Mouse (Mus musculus): Measurements from ENCODE around the gene Map4k3. TPM values are rescaled to one million over a fixed set of nuclear protein-coding genes. Genes with fewer than 3 reads are reported as not detected.

Gene Map4k3
- total and polyA plus RNA-seq, 2 experiments from 2014 or later: 17.3 to 60.9 TPM

DNA sequence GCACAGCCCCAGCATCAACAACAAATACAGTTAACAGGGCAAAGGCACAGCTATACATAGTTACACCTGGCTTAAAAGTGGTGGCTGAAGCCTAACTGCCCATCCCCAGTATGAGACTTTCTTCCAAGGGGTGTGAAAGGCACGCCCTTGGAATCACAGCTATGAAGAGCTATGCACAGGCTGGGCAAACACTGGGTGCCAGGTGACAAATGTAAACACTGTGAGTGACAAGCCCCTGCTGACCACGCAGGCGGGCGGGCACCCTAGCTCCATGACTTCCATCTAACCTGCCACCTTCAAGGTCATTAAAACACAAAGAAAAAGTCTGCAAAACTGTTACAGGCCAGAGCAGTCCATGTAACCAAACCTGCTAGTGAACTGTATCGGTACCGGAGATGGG is 19.5 kb downstream of the Map4k3 start:
- 93% methylated on average over 6 of the region's 6 CpGs for WGBS
- Histone ChIP-seq H3K4me1 (ENCODE audit: insufficient read depth, low read length) (peaks cover 22% of the 10 kb centered on the region), H3K4me2 (ENCODE audit: low read depth, low read length, poor library complexity, severe bottlenecking) (no peak overlapping the region), H3K9ac (replicated peaks; ENCODE audit: low read length, poor library complexity, severe bottlenecking) (no peak overlapping the region), H3K36me3 (ENCODE audit: insufficient read depth, low read length) (no peaks in the 10 kb centered on the region), H3K27ac (ENCODE audit: low read depth, low read length) (no peak overlapping the region), H3K9me3 (ENCODE audit: low read length) (no peaks in the 10 kb centered on the region), H3K4me3 (ENCODE audit: low read depth, low read length) (no peak overlapping the region), H3K27me3 (ENCODE audit: insufficient read depth, low read length) (no peaks in the 10 kb centered on the region)
- ATAC-seq (ENCODE audit: low FRiP score) (no peak), DNase-seq (ENCODE audit: low spot score) (no peak)
- no peak for TF ChIP-seq CTCF (IDR thresholded peaks at IDR 0.05)

DNA sequence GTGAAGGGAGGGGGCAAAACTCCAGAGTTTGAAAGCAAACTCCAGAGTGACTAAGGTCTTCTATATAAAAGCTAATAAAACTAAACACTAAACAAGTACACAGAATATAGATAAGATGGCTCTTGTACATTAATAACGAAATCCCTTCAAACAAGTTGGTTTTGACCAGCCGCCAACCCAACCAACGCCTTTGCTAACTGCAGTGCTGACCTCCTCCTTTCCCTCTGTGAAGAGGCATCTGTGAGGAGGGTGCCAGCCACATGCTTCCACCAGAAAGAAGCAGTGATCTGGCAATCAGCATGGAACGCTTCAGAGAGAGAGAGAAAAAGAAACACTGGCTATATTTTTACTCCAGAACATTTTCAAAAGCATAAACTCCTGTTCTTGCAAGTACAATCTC is 21.1 kb downstream of the Map4k3 start:
- Histone ChIP-seq H3K4me2 (ENCODE audit: low read depth, low read length, poor library complexity, severe bottlenecking) (no peak overlapping the region), H3K9me3 (ENCODE audit: low read length) (no peaks in the 10 kb centered on the region), H3K27ac (ENCODE audit: low read depth, low read length) (no peak overlapping the region), H3K9ac (replicated peaks; ENCODE audit: low read length, poor library complexity, severe bottlenecking) (no peak overlapping the region), H3K4me1 (ENCODE audit: insufficient read depth, low read length) (peaks cover 22% of the 10 kb centered on the region), H3K36me3 (ENCODE audit: insufficient read depth, low read length) (no peaks in the 10 kb centered on the region), H3K27me3 (ENCODE audit: insufficient read depth, low read length) (no peaks in the 10 kb centered on the region), H3K4me3 (ENCODE audit: low read depth, low read length) (no peak overlapping the region)
- no peak for TF ChIP-seq CTCF (IDR thresholded peaks at IDR 0.05)
- ATAC-seq (ENCODE audit: low FRiP score) (no peak), DNase-seq (ENCODE audit: low spot score) (no peak)
- 59% methylated on average over 4 of the region's 4 CpGs for WGBS

DNA sequence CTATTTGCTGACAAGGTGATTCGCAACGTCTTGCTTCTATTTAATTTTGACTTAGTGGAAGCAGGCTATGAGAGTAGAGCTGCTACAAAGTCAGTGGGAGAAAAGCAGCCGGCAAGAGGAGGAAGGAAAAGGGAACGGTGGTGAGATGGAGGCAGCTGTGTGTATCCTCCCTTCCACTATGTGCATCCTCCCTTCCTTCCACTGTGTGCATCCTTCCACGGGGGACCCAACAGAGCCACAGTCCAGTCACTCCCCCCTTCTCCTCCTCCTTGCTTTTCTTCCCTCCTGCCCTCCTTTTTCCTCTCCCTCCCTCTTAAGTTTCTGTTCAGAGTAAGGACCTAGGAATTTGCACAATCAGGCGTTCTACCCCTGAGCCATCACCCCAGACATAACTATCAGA is 21.7 kb downstream of the Map4k3 start:
- no peak for TF ChIP-seq CTCF (IDR thresholded peaks at IDR 0.05)
- 65% methylated on average over 6 of the region's 6 CpGs for WGBS
- DNase-seq (ENCODE audit: low spot score) (no peak), ATAC-seq (ENCODE audit: low FRiP score) (no peak)
- H3K9me3 ChIP-seq (ENCODE audit: low read length): no peaks in the 10 kb centered on the region
- H3K4me3 ChIP-seq (ENCODE audit: low read depth, low read length): no peak overlapping the region
- no peak overlapping the region for H3K4me2 ChIP-seq (ENCODE audit: low read depth, low read length, poor library complexity, severe bottlenecking)
- H3K4me1 ChIP-seq (ENCODE audit: insufficient read depth, low read length): peaks cover 22% of the 10 kb centered on the region
- no peaks in the 10 kb centered on the region for H3K27me3 ChIP-seq (ENCODE audit: insufficient read depth, low read length)
- H3K36me3 ChIP-seq (ENCODE audit: insufficient read depth, low read length): no peaks in the 10 kb centered on the region
- H3K9ac ChIP-seq (replicated peaks; ENCODE audit: low read length, poor library complexity, severe bottlenecking): no peak overlapping the region
- no peak overlapping the region for H3K27ac ChIP-seq (ENCODE audit: low read depth, low read length)

- WGBS: 72% methylated on average over 5 of the region's 5 CpGs
- TF ChIP-seq CTCF (IDR thresholded peaks at IDR 0.05): no peak
- no peak for DNase-seq (ENCODE audit: low spot score)
Observed at GRCm38 (mm10) chr17:80701687-80702086, 26.6 kb downstream of the Map4k3 start.

DNA sequence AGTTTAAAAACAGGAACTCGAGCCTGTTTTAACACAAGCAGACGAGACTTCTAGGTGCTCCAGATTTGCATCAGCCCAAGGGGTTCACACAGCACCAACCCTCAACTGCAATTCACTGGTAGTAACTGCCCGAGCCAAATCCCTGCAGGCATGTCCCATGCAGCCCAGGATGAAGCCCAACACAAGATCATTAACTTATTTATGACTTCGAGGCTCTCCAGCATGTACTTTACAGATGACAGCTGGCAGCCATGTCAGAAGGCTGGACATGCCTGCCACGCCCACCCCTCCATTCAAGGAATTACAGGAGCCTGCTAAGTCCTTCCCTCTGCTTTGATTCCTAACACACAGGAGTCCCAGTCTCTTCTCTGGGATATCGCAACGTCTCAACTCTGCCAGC is 29.4 kb downstream of the Map4k3 start:
- Histone ChIP-seq H3K9me3 (ENCODE audit: low read length) (no peaks in the 10 kb centered on the region), H3K4me1 (ENCODE audit: insufficient read depth, low read length) (peaks cover 9% of the 10 kb centered on the region), H3K27me3 (ENCODE audit: insufficient read depth, low read length) (no peaks in the 10 kb centered on the region), H3K4me2 (ENCODE audit: low read depth, low read length, poor library complexity, severe bottlenecking) (no peak overlapping the region), H3K4me3 (ENCODE audit: low read depth, low read length) (no peak overlapping the region), H3K9ac (replicated peaks; ENCODE audit: low read length, poor library complexity, severe bottlenecking) (0 out of 2 replicates have a peak overlapping the region, but pooled peaks have one; percentile 33), H3K27ac (ENCODE audit: low read depth, low read length) (no peak overlapping the region), H3K36me3 (ENCODE audit: insufficient read depth, low read length) (no peaks in the 10 kb centered on the region)
- ATAC-seq (ENCODE audit: low FRiP score): no peak
- TF ChIP-seq CTCF (IDR thresholded peaks at IDR 0.05): no peak
- DNase-seq (ENCODE audit: low spot score): peak; percentile 28
- WGBS: 45% methylated on average over 7 of the region's 7 CpGs

More at GRCm38 (mm10) chr17:80701687-80702086, 26.6 kb downstream of the Map4k3 start:
- Histone ChIP-seq H3K36me3 (ENCODE audit: insufficient read depth, low read length) (no peaks in the 10 kb centered on the region), H3K4me1 (ENCODE audit: insufficient read depth, low read length) (peaks cover 15% of the 10 kb centered on the region), H3K4me2 (ENCODE audit: low read depth, low read length, poor library complexity, severe bottlenecking) (no peak overlapping the region), H3K4me3 (ENCODE audit: low read depth, low read length) (no peak overlapping the region), H3K27me3 (ENCODE audit: insufficient read depth, low read length) (no peaks in the 10 kb centered on the region), H3K9ac (replicated peaks; ENCODE audit: low read length, poor library complexity, severe bottlenecking) (no peak overlapping the region), H3K9me3 (ENCODE audit: low read length) (no peaks in the 10 kb centered on the region), H3K27ac (ENCODE audit: low read depth, low read length) (no peak overlapping the region)
- no peak for ATAC-seq (ENCODE audit: low FRiP score)

- no peak overlapping the region for H3K27ac ChIP-seq (ENCODE audit: low read depth, low read length)
- DNase-seq (ENCODE audit: low spot score): no peak
Observed at GRCm38 (mm10) chr17:80698191-80698901, 29.9 kb downstream of the Map4k3 start.

More at GRCm38 (mm10) chr17:80698191-80698901, 29.9 kb downstream of the Map4k3 start:
- no peaks in the 10 kb centered on the region for H3K9me3 ChIP-seq (ENCODE audit: low read length)
- ATAC-seq (ENCODE audit: low FRiP score): no peak
- H3K9ac ChIP-seq (replicated peaks; ENCODE audit: low read length, poor library complexity, severe bottlenecking): no peak overlapping the region; the same call in 1 of the 2 replicates
- no peaks in the 10 kb centered on the region for H3K27me3 ChIP-seq (ENCODE audit: insufficient read depth, low read length)
- H3K36me3 ChIP-seq (ENCODE audit: insufficient read depth, low read length): no peaks in the 10 kb centered on the region
- TF ChIP-seq CTCF (IDR thresholded peaks at IDR 0.05): no peak
- H3K4me3 ChIP-seq (ENCODE audit: low read depth, low read length): no peak overlapping the region
- peaks cover 9% of the 10 kb centered on the region for H3K4me1 ChIP-seq (ENCODE audit: insufficient read depth, low read length)
- WGBS: 57% methylated on average over 12 of the region's 12 CpGs
- H3K4me2 ChIP-seq (ENCODE audit: low read depth, low read length, poor library complexity, severe bottlenecking): no peak overlapping the region

All from midbrain, postnatal 0 days (tissue).